Mouse (Mus musculus): Measurements from ENCODE around the gene Gm7954. TPM values are rescaled to one million over a fixed set of nuclear protein-coding genes. Genes with fewer than 3 reads are reported as not detected.
"Not testable (repeated sequence)": the region's sequence is repeated elsewhere in the genome, so short reads cannot be mapped to it uniquely, and the experiment has no call there.

Gm7954 gene
- not detected in 2 replicates for total RNA-seq (2017)

GRCm38 (mm10) chr14:41453418-41453817 is at the start of gene Gm7954:
Gene Gm7954, minus strand, starts transcription at chr14:41453518.
- not testable (repeated sequence) for ATAC-seq (replicated peaks; ENCODE audit: low read depth, poor library complexity, severe bottlenecking)

- ATAC-seq (replicated peaks; ENCODE audit: low read depth, poor library complexity, severe bottlenecking), result not testable (repeated sequence)
These were observed 36.1 kb upstream of the Gm7954 start, which contains the start of gene Gm3486 for GRCm38 (mm10) chr14:41489385-41489784. Gene Gm3486, minus strand, starts transcription at chr14:41489485.

- ATAC-seq (replicated peaks; ENCODE audit: low read depth, poor library complexity, severe bottlenecking), result not testable (repeated sequence)
These were observed 27.8 kb downstream of the Gm7954 start for GRCm38 (mm10) chr14:41425393-41426075.

DNA sequence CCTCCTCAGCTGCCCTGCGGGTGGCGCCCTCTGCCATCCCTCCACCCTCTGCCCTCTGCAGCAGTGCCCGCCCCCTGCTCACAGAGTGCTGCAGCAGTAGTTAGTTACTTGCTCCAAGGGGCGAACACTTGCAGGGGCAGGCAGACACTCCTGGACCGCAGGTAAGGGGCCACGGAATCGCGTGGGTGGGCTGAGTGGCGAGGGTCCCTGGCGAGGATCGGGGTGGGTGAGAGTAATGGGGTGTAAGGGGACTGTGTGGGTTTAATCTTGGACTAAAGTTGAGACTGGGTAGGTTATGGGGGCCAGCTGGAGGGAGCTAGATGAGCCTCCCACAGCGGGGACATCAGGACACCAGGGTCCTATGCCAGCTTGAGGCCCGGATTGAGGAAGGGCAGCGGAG is 28.6 kb downstream of the Gm7954 start:
- ATAC-seq (replicated peaks; ENCODE audit: low read depth, poor library complexity, severe bottlenecking), result not testable (repeated sequence)

DNA sequence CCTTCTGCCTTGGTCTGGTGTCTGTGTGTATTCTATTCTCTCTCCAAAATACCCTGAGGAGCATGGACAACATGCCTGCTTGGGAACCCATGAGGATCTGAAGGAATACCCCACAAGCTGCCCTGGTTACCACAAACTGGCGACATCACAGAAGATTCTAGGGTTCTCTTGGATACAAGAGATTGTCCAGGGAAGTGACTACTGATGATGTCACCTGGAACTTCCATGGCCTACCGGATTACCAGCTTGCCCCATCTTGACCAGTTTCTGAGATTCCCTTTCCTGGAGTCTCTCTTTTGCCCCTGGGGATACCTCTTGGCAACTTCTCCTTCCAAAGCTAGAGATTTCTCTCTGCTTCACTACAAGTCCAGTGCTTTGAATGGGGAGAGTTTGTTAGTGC is 45.1 kb downstream of the Gm7954 start, which contains the start of gene Gm6482:
Gene Gm6482, minus strand, starts transcription at position 101 of the 400 bp plus-strand sequence.
- not testable (repeated sequence) for ATAC-seq (replicated peaks; ENCODE audit: low read depth, poor library complexity, severe bottlenecking)

Other genes with a start within 250 kb of the Gm7954 start
- not detected in 2 replicates for gene Gm2832, start 174.7 kb downstream of the Gm7954 start, total RNA-seq (2017)
- not detected in 2 replicates for gene Gm5798, start 104.9 kb downstream of the Gm7954 start, total RNA-seq (2017)
- not detected in 2 replicates for gene Gm7945, start 67.1 kb downstream of the Gm7954 start, total RNA-seq (2017)
- gene Gm6482, start 45.2 kb downstream of the Gm7954 start, total RNA-seq (2017), result not detected in 2 replicates
- not detected in 2 replicates for gene Gm3486, start 36.0 kb upstream of the Gm7954 start, total RNA-seq (2017)
- not detected in 2 replicates for gene Gm7970, start 102.1 kb upstream of the Gm7954 start, total RNA-seq (2017)
- not detected in 2 replicates for gene 1700049E17Rik2, start 119.7 kb upstream of the Gm7954 start, total RNA-seq (2017)
- not detected in 2 replicates for gene Gm3072, start 171.1 kb upstream of the Gm7954 start, total RNA-seq (2017)
- not detected in 2 replicates for gene Gm3676, start 193.0 kb upstream of the Gm7954 start, total RNA-seq (2017)
- not detected in 2 replicates for gene Gm8068, start 248.4 kb upstream of the Gm7954 start, total RNA-seq (2017)

All from common myeloid progenitor, adult 5-6 weeks (primary cell).